Mouse (Mus musculus): Measurements from ENCODE around the gene Pml. TPM values are rescaled to one million over a fixed set of nuclear protein-coding genes. Genes with fewer than 3 reads are reported as not detected.

Gene Pml
- polyA plus RNA-seq, 1 experiment from 2014 or later = 7.1 TPM

GRCm38 (mm10) chr9:58203516-58204447 lies 45.8 kb downstream of the Pml start, which contains the start of the genes Islr and Islr2:
TSS of gene Islr (minus strand) at chr9:58204306.
TSS of gene Islr2 (minus strand) at chr9:58204319.
- peak within 1 kb of the TSS; percentile 75 for H3K9ac ChIP-seq
- H3K27me3 ChIP-seq = peaks cover 51% of the 10 kb centered on the region
- peak within 1 kb of the TSS; percentile 75 for H3K4me2 ChIP-seq
- 2% methylated on average over 42 of the region's 42 CpGs for WGBS
- H3K36me3 ChIP-seq (ENCODE audit: poor library complexity, severe bottlenecking) = peaks cover 2% of the 10 kb centered on the region; the same call in 1 of the 2 replicates
- peaks cover 73% of the 10 kb centered on the region for H3K4me1 ChIP-seq
- peak within 1 kb of the TSS; percentile 93 for H3K27ac ChIP-seq
- H3K9me3 ChIP-seq (replicated peaks) = no peaks in the 10 kb centered on the region
- H3K4me3 ChIP-seq = peak within 1 kb of the TSS; percentile 44
- peak; percentile 61 for ATAC-seq

GRCm38 (mm10) chr9:58202676-58203453 lies 46.7 kb downstream of the Pml start:
- H3K36me3 ChIP-seq (ENCODE audit: poor library complexity, severe bottlenecking) = peaks cover 11% of the 10 kb centered on the region; the same call in 1 of the 2 replicates
- peak overlapping the region; percentile 44 for H3K4me3 ChIP-seq
- peaks cover 82% of the 10 kb centered on the region for H3K4me1 ChIP-seq
- no peak for ATAC-seq
- no peaks in the 10 kb centered on the region for H3K9me3 ChIP-seq (replicated peaks)
- H3K27me3 ChIP-seq = peaks cover 60% of the 10 kb centered on the region
- peak overlapping the region; percentile 75 for H3K9ac ChIP-seq
- peak overlapping the region; percentile 75 for H3K4me2 ChIP-seq
- peak overlapping the region; percentile 93 for H3K27ac ChIP-seq
- 6% methylated on average over 14 of the region's 14 CpGs for WGBS

GRCm38 (mm10) chr9:58201861-58202549 lies 47.6 kb downstream of the Pml start:
- peak; percentile 31 for ATAC-seq

GRCm38 (mm10) chr9:58201091-58201842 lies 48.3 kb downstream of the Pml start:
- H3K36me3 ChIP-seq (ENCODE audit: poor library complexity, severe bottlenecking) = peaks cover 20% of the 10 kb centered on the region; the same call in 1 of the 2 replicates
- no peaks in the 10 kb centered on the region for H3K9me3 ChIP-seq (replicated peaks)
- H3K9ac ChIP-seq = peak overlapping the region; percentile 75
- peak overlapping the region; percentile 93 for H3K27ac ChIP-seq
- H3K4me3 ChIP-seq = peak overlapping the region; percentile 44
- 1% methylated on average over 24 of the region's 24 CpGs for WGBS
- H3K4me2 ChIP-seq = peak overlapping the region; percentile 75
- peaks cover 76% of the 10 kb centered on the region for H3K27me3 ChIP-seq
- ATAC-seq = no peak
- peaks cover 84% of the 10 kb centered on the region for H3K4me1 ChIP-seq

More at GRCm38 (mm10) chr9:58201861-58202549, 47.6 kb downstream of the Pml start:
- peak overlapping the region; percentile 75 for H3K4me2 ChIP-seq
- peaks cover 69% of the 10 kb centered on the region for H3K27me3 ChIP-seq
- peaks cover 16% of the 10 kb centered on the region; the same call in 1 of the 2 replicates for H3K36me3 ChIP-seq (ENCODE audit: poor library complexity, severe bottlenecking)
- peak overlapping the region; percentile 44 for H3K4me3 ChIP-seq
- peak overlapping the region; percentile 75 for H3K9ac ChIP-seq
- peak overlapping the region; percentile 93 for H3K27ac ChIP-seq
- H3K4me1 ChIP-seq = peaks cover 84% of the 10 kb centered on the region
- WGBS = under 1% methylated on average over 37 of the region's 37 CpGs
- no peaks in the 10 kb centered on the region for H3K9me3 ChIP-seq (replicated peaks)

- no peaks in the 10 kb centered on the region for H3K9me3 ChIP-seq (replicated peaks)
- peak overlapping the region; percentile 75 for H3K9ac ChIP-seq
- peak overlapping the region; percentile 44 for H3K4me3 ChIP-seq
- peak overlapping the region; percentile 75 for H3K4me2 ChIP-seq
- peak overlapping the region; percentile 93 for H3K27ac ChIP-seq
- peaks cover 20% of the 10 kb centered on the region; the same call in 1 of the 2 replicates for H3K36me3 ChIP-seq (ENCODE audit: poor library complexity, severe bottlenecking)
- WGBS = 11% methylated on average over 11 of the region's 11 CpGs
- ATAC-seq = no peak
- H3K27me3 ChIP-seq = peaks cover 84% of the 10 kb centered on the region
- H3K4me1 ChIP-seq = peaks cover 85% of the 10 kb centered on the region
Measured at GRCm38 (mm10) chr9:58200270-58201090, 49.1 kb downstream of the Pml start.

- Histone ChIP-seq H3K9me3 (replicated peaks) (no peaks in the 10 kb centered on the region), H3K4me1 (peaks cover 85% of the 10 kb centered on the region), H3K27ac (peak overlapping the region; percentile 93), H3K9ac (peak overlapping the region; percentile 75), H3K27me3 (peaks cover 91% of the 10 kb centered on the region), H3K36me3 (ENCODE audit: poor library complexity, severe bottlenecking) (peaks cover 20% of the 10 kb centered on the region; the same call in 1 of the 2 replicates), H3K4me2 (peak overlapping the region; percentile 75), H3K4me3 (peak overlapping the region; percentile 44)
- WGBS = 1% methylated on average over 41 of the region's 41 CpGs
- no peak for ATAC-seq
Measured at GRCm38 (mm10) chr9:58199381-58200269, 50.0 kb downstream of the Pml start.

GRCm38 (mm10) chr9:58198801-58199371 lies 50.7 kb downstream of the Pml start:
- Histone ChIP-seq H3K9me3 (replicated peaks) (no peaks in the 10 kb centered on the region), H3K27me3 (peaks cover 98% of the 10 kb centered on the region), H3K4me2 (peak overlapping the region; percentile 75), H3K9ac (peak overlapping the region; percentile 75), H3K4me1 (peaks cover 92% of the 10 kb centered on the region), H3K27ac (peak overlapping the region; percentile 93), H3K36me3 (ENCODE audit: poor library complexity, severe bottlenecking) (peaks cover 20% of the 10 kb centered on the region; the same call in 1 of the 2 replicates), H3K4me3 (peak overlapping the region; percentile 44)
- no peak for ATAC-seq
- 2% methylated on average over 38 of the region's 38 CpGs for WGBS

- Histone ChIP-seq H3K27me3 (peaks cover 89% of the 10 kb centered on the region), H3K4me3 (peak overlapping the region; percentile 44), H3K36me3 (ENCODE audit: poor library complexity, severe bottlenecking) (peaks cover 20% of the 10 kb centered on the region; the same call in 1 of the 2 replicates), H3K27ac (peak overlapping the region; percentile 93), H3K4me1 (peaks cover 84% of the 10 kb centered on the region), H3K9me3 (replicated peaks) (no peaks in the 10 kb centered on the region), H3K4me2 (peak overlapping the region; percentile 75), H3K9ac (peak overlapping the region; percentile 75)
- 1% methylated on average over 58 of the region's 58 CpGs for WGBS
- peak; percentile 15 for ATAC-seq
Measured at GRCm38 (mm10) chr9:58197781-58198701, 51.5 kb downstream of the Pml start.
